In the genomic region with DNA sequence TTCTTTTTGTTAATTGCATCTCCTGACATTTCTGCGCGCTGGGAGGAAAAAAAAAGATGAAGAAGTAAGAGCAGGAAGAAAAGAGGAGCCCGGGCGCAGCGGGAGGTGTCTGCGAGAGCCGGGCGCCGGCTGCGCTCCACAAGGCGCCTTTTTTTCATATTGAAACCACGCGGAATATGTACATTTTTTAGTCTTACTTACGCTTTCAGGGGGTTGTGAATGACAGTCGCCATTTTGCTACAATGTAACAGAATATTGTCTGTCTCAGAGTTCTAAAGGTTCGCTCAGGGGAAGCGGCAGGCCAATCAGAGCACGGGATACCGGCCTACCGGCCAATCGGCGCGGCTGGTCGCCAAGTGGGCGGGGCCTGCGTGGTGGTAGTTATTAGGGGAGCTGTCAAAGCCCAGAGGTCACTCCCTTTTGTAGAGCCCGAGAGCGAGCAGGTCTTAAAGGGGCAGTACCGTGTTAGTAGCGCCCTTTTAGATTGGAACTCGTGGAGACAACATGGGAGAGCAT, we compare ENCODE assay signal across 8 mouse cellular contexts. TPM values are rescaled to one million over a fixed set of nuclear protein-coding genes. Genes with fewer than 3 reads are reported as not detected.
A peak's percentile ranks its signal among the peaks of the same experiment; 100 is the strongest.
DNase-seq lines count a peak whose midpoint lies in the region; ATAC-seq and TF ChIP-seq lines count a peak whose summit lies in the region.

A gene (minus strand): TSS at position 241 of the 516 bp plus-strand sequence.

- H3K4me1 ChIP-seq in megakaryocyte, embryonic 14.5 days: peaks cover 41% of the 10 kb centered on the region

- H3K4me3 ChIP-seq in gastrocnemius, adult 2 months: peak within 1 kb of the TSS; percentile 96
- H3K4me3 ChIP-seq in megakaryocyte, embryonic 14.5 days (replicated peaks): peak within 1 kb of the TSS; percentile 94

- TF ChIP-seq CTCF in gastrocnemius, adult 2 months (IDR thresholded peaks at IDR 0.05): no peak

- H3K27me3 ChIP-seq in megakaryocyte, embryonic 14.5 days (replicated peaks): peaks cover 56% of the 10 kb centered on the region

- intact Hi-C loops in gastrocnemius, adult 2 months (cut with DNase I): loop anchor here (1.0 to 2.0 kb wide), 2 partner anchors 75 to 219 kb away; no protein-coding TSS in a partner anchor

- peak; percentile 92 for ATAC-seq in common myeloid progenitor, adult 5-6 weeks (replicated peaks; ENCODE audit: low read depth, poor library complexity, severe bottlenecking)

- peak within 1 kb of the TSS; percentile 93 for H3K27ac ChIP-seq in gastrocnemius, adult 2 months

- no peaks in the 10 kb centered on the region for H3K36me3 ChIP-seq in megakaryocyte, embryonic 14.5 days (replicated peaks; ENCODE audit: low read length)

- peak; percentile 98 for DNase-seq in ZHBTc4 (ENCODE audit: low read depth, low spot score)
- peak; percentile 100 for DNase-seq in gastrocnemius, adult 2 months
- peak; percentile 85 for DNase-seq in hindlimb bud, embryonic 11.5 days (ENCODE audit: extremely low spot score, low read depth, low spot score)
- DNase-seq in left cerebral cortex, adult 8-10 months (ENCODE audit: low spot score in 2 of 2): peak; percentile 91 to 97
- DNase-seq in right cerebral cortex, postnatal 10 days (ENCODE audit: low spot score in 2 of 2): peak; percentile 96 to 97
- DNase-seq in urinary bladder, postnatal 25 days (ENCODE audit: low spot score): peak; percentile 99

- peaks cover 24% of the 10 kb centered on the region for H3K9me3 ChIP-seq in megakaryocyte, embryonic 14.5 days

RNA-seq across cellular contexts. Expression of the gene that starts here (rescaled TPM):
- 13.3 and 22.0 TPM in 2 replicates for total RNA-seq in common myeloid progenitor, adult 5-6 weeks (2017)
- total RNA-seq in gastrocnemius, adult 2 months (2021): 10 to 100 TPM; 22.5 to 26.3 TPM
- total RNA-seq in left cerebral cortex, adult 8-10 months (2022): 1 to 10 TPM; 4.0 to 8.0 (median 5.8) TPM
- polyA plus RNA-seq in megakaryocyte, embryonic 14.5 days (2012; ENCODE audit: insufficient read depth, low replicate concordance): 3.0 TPM in 1 of 2 replicates, not detected in the other

Comparison
In these comparisons a context has a peak if more than half of its experiments do, and no peak if none do; other contexts are left out.
1. Peak in every context shown above with its lines: DNase-seq, ATAC-seq, H3K4me3 ChIP-seq and H3K27ac ChIP-seq.